Mouse (Mus musculus) thymus, postnatal 36 days (tissue): ENCODE data around the gene Plekhg3.

ENCODE experiments used
- DNase-seq, 2 experiments: peaks; one replicate each; pipeline ENCODE4 v3.0.0; 2022; ENCODE audit warnings: mixed read lengths in 2 of 2

Gene Plekhg3

GRCm38 (mm10) chr12:76552958-76553357 lies 22.3 kb downstream of the Plekhg3 start:
- DNase-seq = no peak

- DNase-seq = no peak
Measured at GRCm38 (mm10) chr12:76553917-76554316, 23.2 kb downstream of the Plekhg3 start.

- no peak for DNase-seq
Measured at GRCm38 (mm10) chr12:76554392-76554791, 23.7 kb downstream of the Plekhg3 start.

- DNase-seq = no peak
Measured at GRCm38 (mm10) chr12:76554871-76555386, 24.2 kb downstream of the Plekhg3 start.

- DNase-seq = no peak
Measured at GRCm38 (mm10) chr12:76556187-76556586, 25.5 kb downstream of the Plekhg3 start.

GRCm38 (mm10) chr12:76556745-76557389 lies 26.2 kb downstream of the Plekhg3 start:
- no peak for DNase-seq

- DNase-seq = no peak
Measured at GRCm38 (mm10) chr12:76558206-76558605, 27.5 kb downstream of the Plekhg3 start.

- DNase-seq = no peak
Measured at GRCm38 (mm10) chr12:76562196-76562595, 31.5 kb downstream of the Plekhg3 start.

GRCm38 (mm10) chr12:76566284-76566683 lies 35.6 kb downstream of the Plekhg3 start:
- no peak for DNase-seq

GRCm38 (mm10) chr12:76570221-76570940 lies 39.7 kb downstream of the Plekhg3 start:
- no peak for DNase-seq

- no peak for DNase-seq
Measured at GRCm38 (mm10) chr12:76571266-76571665, 40.6 kb downstream of the Plekhg3 start.

- DNase-seq = no peak
Measured at GRCm38 (mm10) chr12:76572261-76573251, 41.9 kb downstream of the Plekhg3 start.

- no peak for DNase-seq
Measured at GRCm38 (mm10) chr12:76573381-76573780, 42.7 kb downstream of the Plekhg3 start.

- DNase-seq = no peak
Measured at GRCm38 (mm10) chr12:76574815-76575214, 44.1 kb downstream of the Plekhg3 start.

GRCm38 (mm10) chr12:76576061-76576460 lies 45.4 kb downstream of the Plekhg3 start:
- no peak for DNase-seq

- no peak for DNase-seq
Measured at GRCm38 (mm10) chr12:76576806-76577205, 46.1 kb downstream of the Plekhg3 start.

GRCm38 (mm10) chr12:76577858-76578257 lies 47.2 kb downstream of the Plekhg3 start:
- no peak for DNase-seq

GRCm38 (mm10) chr12:76578465-76578864 lies 47.8 kb downstream of the Plekhg3 start:
- DNase-seq = no peak

GRCm38 (mm10) chr12:76579806-76580205 lies 49.1 kb downstream of the Plekhg3 start:
- no peak for DNase-seq

GRCm38 (mm10) chr12:76582139-76582538 lies 51.4 kb downstream of the Plekhg3 start:
- DNase-seq = no peak

- no peak for DNase-seq
Measured at GRCm38 (mm10) chr12:76582841-76583240, 52.1 kb downstream of the Plekhg3 start.

- no peak for DNase-seq
Measured at GRCm38 (mm10) chr12:76583454-76583853, 52.8 kb downstream of the Plekhg3 start.

- no peak for DNase-seq
Measured at GRCm38 (mm10) chr12:76585028-76585427, 54.3 kb downstream of the Plekhg3 start.
